Mouse (Mus musculus) c-Kit-negative CD71-positive TER-119-positive erythroid progenitor cells, embryonic 14.5 days (primary cell): ENCODE data around the gene Kctd20.
"Not testable (repeated sequence)": the region's sequence is repeated elsewhere in the genome, so short reads cannot be mapped to it uniquely, and the experiment has no call there.

Experiments
- DNase-seq: peaks from one replicate; pipeline ENCODE4 v3.0.0-alpha.2; 2013; ENCODE audit warnings: low read depth, low spot score

Gene Kctd20

DNA sequence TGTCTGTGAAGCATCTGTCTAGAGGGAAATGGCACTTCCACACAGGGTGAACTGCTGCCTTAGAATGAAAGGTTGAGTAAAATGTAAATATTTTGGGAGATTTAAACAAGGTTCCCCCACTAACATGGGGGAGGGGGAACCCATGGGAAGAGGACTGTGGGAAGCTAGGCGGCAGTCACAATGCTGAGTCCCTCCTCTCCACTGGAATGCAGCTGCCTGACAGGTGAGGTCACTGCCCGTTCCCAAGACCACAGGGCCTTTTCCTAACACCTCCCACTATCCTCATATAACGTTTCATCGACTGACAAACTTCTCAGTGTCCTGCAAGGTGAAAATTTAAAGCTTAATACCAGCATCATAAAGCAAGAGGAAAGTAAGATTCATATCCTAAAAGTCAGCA, 30.8 kb downstream of the Kctd20 start:
- DNase-seq = no peak

DNA sequence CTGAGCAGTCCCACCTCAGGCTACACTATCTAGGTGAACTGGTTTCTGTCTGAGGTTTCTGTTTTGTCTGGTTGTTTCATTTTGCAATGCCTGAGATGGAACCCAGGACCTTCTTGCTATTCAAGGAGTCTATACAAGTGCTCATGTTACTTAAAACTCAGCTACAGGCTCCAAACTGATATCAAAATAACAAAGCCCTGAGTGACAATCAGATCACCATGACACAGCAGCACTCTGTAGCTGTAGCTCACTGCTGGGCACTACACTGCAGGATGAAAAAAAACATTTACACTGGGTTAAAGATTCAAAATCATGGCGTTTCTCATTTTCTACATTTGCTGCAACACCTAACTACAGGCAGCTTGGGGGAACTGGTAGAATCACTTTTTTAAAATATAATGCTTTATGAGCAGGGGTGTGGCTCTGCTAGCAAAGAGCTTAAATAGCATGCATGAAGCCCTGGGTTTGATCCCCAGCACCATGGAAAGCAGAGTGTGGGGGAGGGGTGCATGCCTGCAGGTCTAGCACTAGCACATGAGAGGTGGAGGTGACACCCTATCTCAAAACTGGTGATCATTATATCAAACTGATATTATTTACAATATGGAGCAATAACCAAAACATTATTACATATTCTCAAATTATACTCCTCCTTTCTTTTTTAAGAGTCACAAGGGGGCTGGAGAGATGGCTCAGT, 33.1 kb downstream of the Kctd20 start:
- DNase-seq = no peak

GRCm38 (mm10) chr17:28986833-28987232, 35.1 kb downstream of the Kctd20 start:
- DNase-seq = peak; percentile 22

DNA sequence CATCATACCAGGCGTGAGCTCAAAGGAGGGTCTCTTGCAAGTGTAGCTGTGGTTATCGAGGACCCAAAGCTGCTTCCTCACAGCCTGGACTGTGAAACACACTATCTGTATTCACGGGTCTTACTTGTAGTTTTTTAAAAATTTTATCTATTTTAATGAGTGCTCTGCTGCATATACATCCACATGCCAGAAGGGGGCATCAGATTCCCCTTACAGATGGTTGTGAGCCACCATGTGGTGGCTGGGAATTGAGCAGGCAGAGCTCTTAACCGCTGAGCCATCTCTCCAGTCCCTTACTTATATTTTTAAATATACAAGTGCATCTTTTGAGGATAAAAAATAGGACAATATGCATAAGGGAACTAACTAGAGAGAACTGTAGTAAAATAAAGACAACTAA, 36.0 kb downstream of the Kctd20 start:
- peak; percentile 52 for DNase-seq

DNA sequence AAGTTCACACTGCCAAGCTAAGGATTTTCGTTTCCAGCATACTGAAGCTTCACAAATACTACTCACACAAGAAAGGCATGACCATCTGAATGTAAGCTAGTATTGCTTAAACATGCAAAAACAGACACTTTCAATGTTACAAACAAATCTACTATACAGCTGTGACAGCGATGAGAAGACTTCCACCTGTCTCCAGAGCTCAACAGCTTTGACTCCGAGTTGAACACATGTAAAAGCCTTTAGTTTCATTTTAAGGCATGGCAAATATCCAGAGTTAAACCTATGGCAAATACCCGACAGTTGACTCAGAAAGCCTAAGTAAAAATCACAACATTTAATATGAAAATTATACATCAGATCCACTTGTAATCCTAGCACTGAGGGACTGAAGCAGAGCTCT, 36.5 kb downstream of the Kctd20 start:
- no peak for DNase-seq

DNA sequence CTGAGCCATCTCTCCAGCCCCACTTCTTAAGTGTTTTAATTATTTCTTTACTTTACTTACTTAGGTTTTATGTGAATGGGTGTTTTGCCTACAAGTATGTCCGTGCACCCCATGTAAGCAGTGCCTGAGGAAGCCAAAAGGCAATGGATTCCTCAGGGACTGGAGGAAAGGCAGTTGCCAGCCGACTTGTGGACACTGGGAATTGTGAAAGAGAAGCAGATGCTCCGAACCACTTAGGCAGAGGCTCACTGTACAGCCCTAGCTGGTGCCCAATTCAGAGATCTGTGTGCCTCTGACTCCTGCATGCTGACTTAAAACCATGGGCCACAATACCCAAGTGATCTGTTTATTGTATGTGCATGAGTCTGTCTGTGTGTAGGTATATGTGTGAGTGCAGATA, 37.2 kb downstream of the Kctd20 start:
- DNase-seq = no peak

DNA sequence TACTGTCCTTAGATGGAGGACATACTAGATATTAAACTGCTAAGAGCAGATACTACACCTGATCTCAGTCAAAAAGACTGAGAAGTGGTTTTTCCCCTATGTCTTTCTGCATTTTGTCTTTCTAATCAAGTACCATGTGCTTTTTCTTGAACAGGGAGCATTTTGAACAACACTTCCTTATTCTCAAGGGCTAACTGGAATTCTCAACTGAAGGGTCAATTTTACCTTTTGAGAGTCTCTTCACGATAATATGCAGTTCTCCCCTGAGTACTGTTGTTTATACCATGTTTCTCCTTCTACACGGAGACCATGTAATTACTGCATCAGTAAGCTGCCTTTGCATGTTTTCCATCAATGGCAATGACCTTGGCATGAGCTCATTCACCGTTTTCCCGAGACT, 38.3 kb downstream of the Kctd20 start:
- no peak for DNase-seq

- DNase-seq = no peak
These were observed 39.5 kb downstream of the Kctd20 start for GRCm38 (mm10) chr17:28991286-28991685.

GRCm38 (mm10) chr17:28992105-28992504, 40.4 kb downstream of the Kctd20 start:
- DNase-seq = no peak

- not testable (repeated sequence) for DNase-seq
These were observed 41.3 kb downstream of the Kctd20 start for GRCm38 (mm10) chr17:28993004-28993403.

DNA sequence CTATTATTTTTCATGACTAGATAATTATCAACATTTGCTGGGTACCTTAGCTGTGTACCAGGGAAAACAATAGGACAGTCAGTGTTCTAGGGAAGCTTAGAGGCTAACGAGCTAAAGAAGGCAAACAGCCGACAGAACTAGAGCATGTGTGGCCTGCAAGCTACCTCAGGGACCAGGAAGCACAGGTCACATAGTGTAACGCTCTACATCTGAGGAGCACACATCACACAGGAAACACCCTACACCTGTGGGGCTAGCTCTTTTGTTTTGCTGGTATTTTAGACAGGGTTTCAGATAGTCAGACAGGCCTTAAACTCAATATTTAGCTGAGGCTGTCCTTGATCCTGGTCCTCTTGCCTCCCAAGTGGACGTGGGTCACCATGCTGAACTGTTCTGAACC, 42.9 kb downstream of the Kctd20 start:
- DNase-seq = no peak

- DNase-seq = no peak
These were observed 48.7 kb downstream of the Kctd20 start for GRCm38 (mm10) chr17:29000465-29000864.

- DNase-seq = no peak
These were observed 52.0 kb downstream of the Kctd20 start for GRCm38 (mm10) chr17:29003740-29004139.

DNA sequence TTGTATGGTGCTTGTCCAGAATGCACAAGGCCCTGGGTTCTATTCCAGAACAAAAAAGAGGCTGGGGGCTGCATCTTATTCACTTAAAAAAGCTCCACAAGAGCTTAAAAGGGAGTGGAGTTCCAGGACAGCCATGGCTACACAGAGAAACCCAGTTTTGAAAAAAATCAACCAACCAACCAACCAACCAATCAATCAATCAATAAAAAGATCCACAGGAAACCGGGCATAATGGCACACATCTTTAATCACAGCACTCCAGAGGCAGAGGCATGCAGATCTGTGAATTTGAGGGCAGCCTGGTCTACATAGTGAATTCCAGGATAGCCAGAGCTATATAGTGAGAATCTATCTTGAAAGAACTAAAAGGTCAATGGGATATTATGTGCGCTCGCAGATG, 53.3 kb downstream of the Kctd20 start:
- no peak for DNase-seq

- peak; percentile 39 for DNase-seq
These were observed 55.1 kb downstream of the Kctd20 start for GRCm38 (mm10) chr17:29006812-29007211.

DNA sequence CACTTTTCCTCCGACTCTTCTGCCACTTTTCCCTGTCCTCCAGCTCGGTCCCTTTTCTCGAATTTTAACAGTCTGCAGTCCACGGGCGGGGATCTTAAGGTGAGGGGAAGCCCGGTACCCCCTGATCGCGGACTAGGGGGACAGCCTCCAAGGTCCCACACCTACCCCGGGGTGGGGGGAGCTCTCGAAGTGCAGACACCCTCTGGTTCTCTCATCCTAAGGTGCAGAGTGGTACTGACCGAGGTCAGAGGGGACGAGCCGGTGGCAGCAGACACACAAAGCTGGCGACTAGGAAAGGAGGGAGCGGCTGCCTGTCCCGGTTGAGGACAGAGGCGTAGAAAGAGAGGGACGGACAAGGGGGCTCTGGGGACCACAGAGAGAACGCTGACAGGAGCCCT, 55.5 kb downstream of the Kctd20 start:
- DNase-seq = peak; percentile 17

- DNase-seq = peak; percentile 75
These were observed 56.0 kb downstream of the Kctd20 start, which contains the start of gene Stk38 for GRCm38 (mm10) chr17:29007641-29008325. TSS of gene Stk38 (minus strand) at chr17:29007995.

GRCm38 (mm10) chr17:29008326-29008650, 56.5 kb downstream of the Kctd20 start:
- DNase-seq = no peak

- DNase-seq = no peak
These were observed 57.4 kb downstream of the Kctd20 start for GRCm38 (mm10) chr17:29009181-29009580.

GRCm38 (mm10) chr17:29014235-29014634, 62.5 kb downstream of the Kctd20 start:
- no peak for DNase-seq

DNA sequence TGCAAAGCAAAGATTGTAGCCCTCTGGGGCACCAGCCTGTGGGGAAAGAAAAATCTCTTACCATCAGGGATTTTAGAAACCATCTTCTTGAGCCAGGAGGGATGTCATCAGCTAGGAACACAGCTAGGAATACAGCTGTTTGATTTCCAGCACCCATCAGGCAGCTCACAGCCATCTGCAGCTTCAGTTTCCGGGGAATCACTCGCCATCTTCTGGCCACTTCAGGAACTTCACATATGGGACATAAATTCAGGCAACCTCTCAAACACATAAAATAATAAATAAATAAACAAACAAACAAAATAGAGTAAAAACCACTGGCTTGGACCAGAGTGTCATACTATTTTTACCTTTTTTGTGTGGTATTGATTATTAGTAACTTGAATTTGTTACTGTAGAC, 63.9 kb downstream of the Kctd20 start:
- peak; percentile 45 for DNase-seq

DNA sequence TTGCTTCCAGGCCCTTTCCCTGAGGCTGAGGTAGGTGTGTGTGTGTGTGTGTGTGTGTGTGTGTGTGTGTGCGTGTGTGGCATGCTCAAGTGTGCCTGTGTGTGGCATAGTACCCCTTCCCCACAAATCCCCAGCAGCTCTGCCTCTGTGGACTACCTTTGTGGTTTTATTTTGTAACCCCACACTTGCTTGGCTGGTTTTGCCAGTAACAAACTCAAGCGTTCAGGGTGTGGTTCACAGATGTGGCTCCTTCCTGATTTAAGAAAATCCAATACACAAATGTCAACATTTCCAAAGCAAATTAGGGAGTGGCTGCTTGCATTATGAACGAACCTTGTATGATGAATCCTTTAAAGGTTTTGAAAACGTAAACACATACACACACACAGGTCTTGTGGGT, 65.0 kb downstream of the Kctd20 start:
- DNase-seq = no peak

GRCm38 (mm10) chr17:29018292-29018984, 66.7 kb downstream of the Kctd20 start:
- DNase-seq = no peak
